Comparison of ENCODE assay signal across 33 mouse cellular contexts in genomic region chr8:110140156-110140555, GRCm38 (mm10). TPM values are rescaled to one million over a fixed set of nuclear protein-coding genes. Genes with fewer than 3 reads are reported as not detected.
DNase-seq lines count a peak whose midpoint lies in the region; TF ChIP-seq lines count a peak whose summit lies in the region.
"Had no signal": no experiment of that assay in that cellular context is flagged by ENCODE, and none has a peak within 500 bp of the region (broad histone marks: within the 10 kb centered on the region; RNA-seq: fewer than 3 reads in every experiment).

No protein-coding gene starts in this region.

- H3K4me3 ChIP-seq in CH12.LX (replicated peaks in 1 of 3; ENCODE audit: low read depth in 2 of 3, low read length in 2 of 3, poor library complexity in 1 of 3), result no peak overlapping the region
- H3K4me3 ChIP-seq: forebrain, embryonic 10.5 days; forebrain, embryonic 13.5 days; hindbrain, embryonic 13.5 days had no signal

- TF ChIP-seq CTCF in CH12.LX (conservative IDR thresholded peaks at IDR 0.05 in 1 of 2, IDR thresholded peaks at IDR 0.05 in 1 of 2; ENCODE audit: low read depth in 2 of 2, low read length in 2 of 2), result 0 out of 4 replicates have a peak, but pooled peaks of 1 of the 2 experiments have one; percentile 16

- H3K4me1 ChIP-seq in CH12.LX (ENCODE audit: control insufficient read depth in 1 of 2, insufficient read depth in 2 of 2), result peaks cover 6 to 20% of the 10 kb centered on the region in 2 experiments
- H3K4me1 ChIP-seq: forebrain, embryonic 10.5 days; forebrain, embryonic 13.5 days; hindbrain, embryonic 13.5 days had no signal

- TF ChIP-seq RAD21 in CH12.LX (IDR thresholded peaks at IDR 0.05; ENCODE audit: low read depth, low read length), result no peak

- H3K79me2 ChIP-seq in CH12.LX (replicated peaks; ENCODE audit: control insufficient read depth, extremely low read depth, insufficient read depth, poor library complexity, severe bottlenecking), result no peaks in the 10 kb centered on the region

- H3K4me2 ChIP-seq in CH12.LX (ENCODE audit: insufficient read depth, low read depth, poor library complexity, severe bottlenecking), result 0 out of 2 replicates have a peak overlapping the region, but pooled peaks have one; percentile 4
- H3K4me2 ChIP-seq: forebrain, embryonic 13.5 days; heart, embryonic 11.5 days; hindbrain, embryonic 13.5 days had no signal

- in situ Hi-C loops in CH12.LX (cut with MboI; ENCODE audit: low pct_ligation_motif_present, low pct_unique_long_range_greater_than_20kb, low sequenced_read_pairs), result no loop called here

- no peaks in the 10 kb centered on the region for H3K9me3 ChIP-seq in CH12.LX (replicated peaks; ENCODE audit: low read length)
- H3K9me3 ChIP-seq: forebrain, embryonic 10.5 days; forebrain, embryonic 13.5 days; hindbrain, embryonic 13.5 days had no signal

- DNase-seq in cerebellum, postnatal 14 days, result peak; percentile 61 to 64
- DNase-seq in cerebellum, adult 11-12 months, result no peak
- peak; percentile 29 for DNase-seq in A20 (ENCODE audit: low read depth, low spot score)
- peak; percentile 50 for DNase-seq in CH12.LX (ENCODE audit: extremely low read depth)
- no peak for DNase-seq in neural tube, embryonic 10.5 days (ENCODE audit: extremely low spot score, low spot score)
- no peak for DNase-seq in layer of hippocampus, postnatal 36 days
- DNase-seq: adrenal gland, postnatal 10 days; adrenal gland, postnatal 36 days; embryo, embryonic 11 days; gastrocnemius, postnatal 10 days; heart, adult 11 months; kidney, adult 18-20 months had no signal

- peaks cover 12% of the 10 kb centered on the region for H3K27me3 ChIP-seq in CH12.LX (replicated peaks)
- H3K27me3 ChIP-seq: forebrain, embryonic 13.5 days; hindbrain, embryonic 13.5 days had no signal

- no peak for TF ChIP-seq POLR2A in CH12.LX (IDR thresholded peaks at IDR 0.05; ENCODE audit: low read depth, low read length)

- no peak overlapping the region for H3K9ac ChIP-seq in CH12.LX (ENCODE audit: insufficient read depth, low read depth)
- H3K9ac ChIP-seq: forebrain, embryonic 13.5 days; hindbrain, embryonic 13.5 days had no signal

- dilution Hi-C loops in CH12.LX (cut with MboI; ENCODE audit: extremely low pct_ligation_motif_present, extremely low pct_unique_long_range_greater_than_20kb, low sequenced_read_pairs), result no loop called here

- no peak overlapping the region for H3K27ac ChIP-seq in CH12.LX (ENCODE audit: insufficient read depth, low read depth)
- H3K27ac ChIP-seq: forebrain, embryonic 10.5 days; forebrain, embryonic 13.5 days; hindbrain, embryonic 13.5 days had no signal

- H3K36me3 ChIP-seq in CH12.LX (replicated peaks in 1 of 2; ENCODE audit: control insufficient read depth in 1 of 2, insufficient read depth in 1 of 2, low read length in 1 of 2), result no peaks in the 10 kb centered on the region
- H3K36me3 ChIP-seq: forebrain, embryonic 10.5 days; G1E; hindbrain, embryonic 13.5 days had no signal

- no peak for TF ChIP-seq EP300 in CH12.LX (IDR thresholded peaks at IDR 0.05; ENCODE audit: low read length)

TF ChIP-seq in CH12.LX, 34 proteins besides CTCF, POLR2A, EP300 and RAD21:
- TF ChIP-seq IRF4 (IDR thresholded peaks at IDR 0.05; ENCODE audit: low read depth, low read length), result no peak
- TF ChIP-seq MYC (IDR thresholded peaks at IDR 0.05; ENCODE audit: low read depth, low read length), result no peak
- no peak for TF ChIP-seq MEF2A (IDR thresholded peaks at IDR 0.05; ENCODE audit: borderline replicate concordance, low read depth, low read length)
- no peak for TF ChIP-seq CHD2 (IDR thresholded peaks at IDR 0.05; ENCODE audit: low read length)
- no peak for TF ChIP-seq ELF1 (IDR thresholded peaks at IDR 0.05; ENCODE audit: low read depth, low read length)
- TF ChIP-seq UBTF (IDR thresholded peaks at IDR 0.05; ENCODE audit: low read depth, low read length), result no peak
- TF ChIP-seq TBP (conservative IDR thresholded peaks at IDR 0.05; ENCODE audit: low read depth, low read length), result no peak
- no peak for TF ChIP-seq KAT2A (IDR thresholded peaks at IDR 0.05; ENCODE audit: insufficient replicate concordance, low read length)
- no peak for TF ChIP-seq MAX (IDR thresholded peaks at IDR 0.05; ENCODE audit: low read length)
- TF ChIP-seq ZMIZ1 (IDR thresholded peaks at IDR 0.05; ENCODE audit: low read depth, low read length), result no peak
- no peak for TF ChIP-seq JUN (IDR thresholded peaks at IDR 0.05; ENCODE audit: insufficient read depth, low read depth, low read length)
- TF ChIP-seq MAZ (IDR thresholded peaks at IDR 0.05; ENCODE audit: low read depth, low read length), result no peak
- no peak for TF ChIP-seq MAFK (IDR thresholded peaks at IDR 0.05; ENCODE audit: insufficient replicate concordance, low read length)
- no peak for TF ChIP-seq USF2 (conservative IDR thresholded peaks at IDR 0.05; ENCODE audit: low read depth, low read length)
- no peak for TF ChIP-seq SMC3 (IDR thresholded peaks at IDR 0.05; ENCODE audit: low read depth, low read length)
- no peak for TF ChIP-seq NELFE (IDR thresholded peaks at IDR 0.05; ENCODE audit: low read depth, low read length)
- no peak for TF ChIP-seq ETS1 (conservative IDR thresholded peaks at IDR 0.05; ENCODE audit: low read depth, low read length)
TF ChIP-seq in CH12.LX: peak in this region for 0.

RNA-seq across cellular contexts. Expression of gene Calb2, which starts 27.9 kb away (rescaled TPM):
- total RNA-seq in CH12.LX (2012; rRNA removed) (not detected in 2 replicates), CH12.LX (2014; rRNA removed) (not detected in 2 replicates)
- polyA plus RNA-seq in CH12.LX (2012; ENCODE audit: insufficient read length, low read depth), result not detected in 2 replicates
- 10 to 100 TPM; 44.3 to 51.0 TPM for total RNA-seq in layer of hippocampus, postnatal 36 days (2021)
- total RNA-seq: G1E; gastrocnemius, adult 18-20 months; heart, adult 8-10 months; heart, postnatal 25 days; hematopoietic stem cell, adult 5-6 weeks had no signal
- polyA plus RNA-seq: G1E; inflammation-experienced regulatory T-cells, adult 6 months; intestine, embryonic 16.5 days; Patski had no signal

RNA-seq across cellular contexts. Expression of gene Gm17720, which starts 37.6 kb away (rescaled TPM):
- total RNA-seq in CH12.LX (2012; rRNA removed), result not detected in 2 replicates
- total RNA-seq in CH12.LX (2014; rRNA removed), result not detected in 2 replicates
- polyA plus RNA-seq in CH12.LX (2012; ENCODE audit: insufficient read length, low read depth), result not detected in 2 replicates
- not detected for total RNA-seq in layer of hippocampus, postnatal 36 days (2021)
- total RNA-seq: adrenal gland, adult 18-20 months; adrenal gland, postnatal 10 days; adrenal gland, postnatal 36 days; G1E; gastrocnemius, adult 18-20 months; gastrocnemius, postnatal 10 days; gastrocnemius, postnatal 4 days; heart, adult 8-10 months; heart, postnatal 25 days; hematopoietic stem cell, adult 5-6 weeks had no signal
- polyA plus RNA-seq: cortical plate, adult 2 months; embryonic facial prominence, embryonic 11.5 days; embryonic facial prominence, embryonic 14.5 days; forebrain, embryonic 10.5 days; forebrain, embryonic 13.5 days; forebrain, embryonic 16.5 days; G1E; heart, embryonic 11.5 days; heart, embryonic 14.5 days; heart, postnatal 0 days; hindbrain, embryonic 13.5 days; hindbrain, embryonic 16.5 days; inflammation-experienced regulatory T-cells, adult 6 months; intestine, embryonic 16.5 days; Patski had no signal

RNA-seq across cellular contexts. Expression of gene Gm21964, which starts 39.1 kb away (rescaled TPM):
- total RNA-seq in CH12.LX (2012; rRNA removed) (not detected in 2 replicates), CH12.LX (2014; rRNA removed) (not detected in 2 replicates)
- not detected in 2 replicates for polyA plus RNA-seq in CH12.LX (2012; ENCODE audit: insufficient read length, low read depth)
- total RNA-seq in layer of hippocampus, postnatal 36 days (2021), result not detected
- total RNA-seq: adrenal gland, adult 18-20 months; adrenal gland, postnatal 10 days; adrenal gland, postnatal 36 days; G1E; gastrocnemius, adult 18-20 months; gastrocnemius, postnatal 10 days; gastrocnemius, postnatal 4 days; heart, adult 8-10 months; heart, postnatal 25 days; hematopoietic stem cell, adult 5-6 weeks had no signal
- polyA plus RNA-seq: cortical plate, adult 2 months; embryonic facial prominence, embryonic 11.5 days; embryonic facial prominence, embryonic 14.5 days; forebrain, embryonic 10.5 days; forebrain, embryonic 13.5 days; forebrain, embryonic 16.5 days; G1E; heart, embryonic 11.5 days; heart, embryonic 14.5 days; heart, postnatal 0 days; hindbrain, embryonic 13.5 days; hindbrain, embryonic 16.5 days; inflammation-experienced regulatory T-cells, adult 6 months; intestine, embryonic 16.5 days; Patski had no signal

Comparison
In these comparisons a context has a peak if more than half of its experiments do, and no peak if none do; other contexts are left out.
1. DNase-seq: peak in cerebellum, postnatal 14 days (2 of 2), A20 (single experiment) and CH12.LX (single experiment); none in cerebellum, adult 11-12 months (single experiment), neural tube, embryonic 10.5 days (single experiment) and layer of hippocampus, postnatal 36 days (0 of 2).
2. RNA of gene Calb2, which starts 27.9 kb away (total RNA-seq): 44.3 to 51.0 TPM in layer of hippocampus, postnatal 36 days; not detected in CH12.LX; every median in the first group is over 10 times any median in the second.